Mouse (Mus musculus) heart, adult 2 months (tissue): Measurements from ENCODE around the gene Clec2d. TPM values are rescaled to one million over a fixed set of nuclear protein-coding genes. Genes with fewer than 3 reads are reported as not detected.
A peak's percentile ranks its signal among the peaks of the same experiment; 100 is the strongest.

Source experiments
- DNase-seq, 2 experiments: peaks; one replicate each; pipeline ENCODE4 v3.0.0; 2021
- H3K27ac ChIP-seq: fragments of 200-600 bp; 2 replicates; pipeline ENCODE4 v1.8.1; 2022
- H3K27me3 ChIP-seq: fragments of 200-500 bp; 2 replicates; pipeline ENCODE4 v1.6.1; 2012; ENCODE audit warnings: mild to moderate bottlenecking, low read length, inconsistent platforms, mixed read lengths; ENCODE audit not compliant: control insufficient read depth, insufficient read depth
- H3K36me3 ChIP-seq: fragments of 200-500 bp; 2 replicates; pipeline ENCODE4 v1.6.1; 2012; ENCODE audit warnings: low read length, inconsistent platforms; ENCODE audit not compliant: control insufficient read depth, insufficient read depth
- H3K4me1 ChIP-seq: fragments of 200-500 bp; 2 replicates; pipeline ENCODE4 v1.6.1; 2011; ENCODE audit warnings: low read length; ENCODE audit not compliant: control insufficient read depth, insufficient read depth
- H3K4me3 ChIP-seq: fragments of 200-600 bp; 2 replicates; pipeline ENCODE4 v1.8.1; 2022
- H3K79me2 ChIP-seq: fragments of 200-500 bp; replicated peaks from 2 replicates; pipeline ENCODE4 v1.6.1; 2012; ENCODE audit warnings: mild to moderate bottlenecking, inconsistent platforms, low read length, moderate library complexity, mixed read lengths; ENCODE audit not compliant: control insufficient read depth, insufficient read depth
- H3K9ac ChIP-seq: fragments of 200-500 bp; 2 replicates; pipeline ENCODE4 v1.6.1; 2012; ENCODE audit warnings: low read depth, mild to moderate bottlenecking, control low read depth, inconsistent platforms, low read length, mixed read lengths
- CTCF ChIP-seq: fragments of 200-600 bp; IDR thresholded peaks from 2 replicates; pipeline ENCODE4 v1.8.1; 2022; ENCODE audit warnings: antibody characterized with exemption, mild to moderate bottlenecking, moderate library complexity
- EP300 ChIP-seq: fragments of 200-500 bp; IDR thresholded peaks from 2 replicates; pipeline ENCODE4 v1.6.1; 2011; ENCODE audit warnings: low read depth, low read length, control low read depth; ENCODE audit not compliant: insufficient read depth
- POLR2A ChIP-seq: fragments of 200-500 bp; IDR thresholded peaks from 2 replicates; pipeline ENCODE4 v1.6.1; 2011; ENCODE audit warnings: mild to moderate bottlenecking, low read depth, low read length, control low read depth; ENCODE audit not compliant: insufficient read depth
- WGBS: fragments of 180-500 bp; shearing (Covaris S2); methylation state at CpG from one replicate; pipeline ENCODE4 v1.1.7; 2018; 5-methylcytosine and 5-hydroxymethylcytosine counted together
- intact Hi-C: fragments of 180-260 bp; cut with DNase I; formaldehyde crosslinking; loops from one replicate; pipeline ENCODE4 v1.15.1; 2025
- polyA plus RNA-seq: library from polyadenylated mRNA; depleted of rRNA; stranded (reverse); fragments of >200 nt; gene quantifications from 2 replicates; pipeline ENCODE4 v1.2.3, GENCODE M21; 2012
- total RNA-seq, 2 experiments: library from RNA; stranded (reverse); gene quantifications; 2 replicates each; pipeline ENCODE4 v1.2.3; 2021

Gene Clec2d
- total and polyA plus RNA-seq, 3 experiments = 28.7 to 40.7 (median 32.4) TPM

- H3K27ac ChIP-seq = peak overlapping the region; percentile 55; the same call in 1 of the 2 replicates
- no peaks in the 10 kb centered on the region for H3K79me2 ChIP-seq
- intact Hi-C loops = no loop called here
- no peak for DNase-seq
- TF ChIP-seq EP300 = no peak
- TF ChIP-seq CTCF = no peak
- no peak for TF ChIP-seq POLR2A
- H3K27me3 ChIP-seq = no peaks in the 10 kb centered on the region
- peaks cover 27% of the 10 kb centered on the region for H3K36me3 ChIP-seq
- no peak overlapping the region for H3K4me3 ChIP-seq
- H3K4me1 ChIP-seq = peaks cover 22% of the 10 kb centered on the region
- no peak overlapping the region for H3K9ac ChIP-seq
- 84% methylated on average over 2 of the region's 2 CpGs for WGBS
These were observed 44.7 kb downstream of the Clec2d start for GRCm38 (mm10) chr6:129225078-129225477.

GRCm38 (mm10) chr6:129228935-129229773 is 48.7 kb downstream of the Clec2d start:
- TF ChIP-seq POLR2A = no peak
- TF ChIP-seq EP300 = no peak
- TF ChIP-seq CTCF = no peak
- Histone ChIP-seq H3K4me3 (no peak overlapping the region), H3K27ac (peak overlapping the region; percentile 90), H3K27me3 (no peaks in the 10 kb centered on the region), H3K79me2 (no peaks in the 10 kb centered on the region; the same call in 1 of the 2 replicates), H3K4me1 (peaks cover 32% of the 10 kb centered on the region), H3K9ac (peak overlapping the region; percentile 38; the same call in 1 of the 2 replicates), H3K36me3 (peaks cover 46% of the 10 kb centered on the region)
- DNase-seq = no peak
- intact Hi-C loops = no loop called here
- 23% methylated on average over 3 of the region's 3 CpGs for WGBS

GRCm38 (mm10) chr6:129229774-129230578 is 49.6 kb downstream of the Clec2d start:
- H3K4me1 ChIP-seq = peaks cover 34% of the 10 kb centered on the region
- 0 out of 2 replicates have a peak, but pooled peaks have one; percentile 17 for TF ChIP-seq EP300
- TF ChIP-seq POLR2A = peak; percentile 47; the same call in 1 of the 2 replicates
- TF ChIP-seq CTCF = no peak
- DNase-seq = peak; percentile 69 to 85
- WGBS = 6% methylated on average over 3 of the region's 3 CpGs
- peaks cover 43% of the 10 kb centered on the region for H3K36me3 ChIP-seq
- H3K4me3 ChIP-seq = no peak overlapping the region
- intact Hi-C loops = loop anchor here (2.0 kb wide), 1 partner anchor 13 kb away; no protein-coding TSS in a partner anchor
- H3K27ac ChIP-seq = peak overlapping the region; percentile 90
- no peaks in the 10 kb centered on the region; the same call in 1 of the 2 replicates for H3K79me2 ChIP-seq
- no peaks in the 10 kb centered on the region for H3K27me3 ChIP-seq
- H3K9ac ChIP-seq = peak overlapping the region; percentile 38

GRCm38 (mm10) chr6:129232005-129232841 is 51.8 kb downstream of the Clec2d start:
- peak overlapping the region; percentile 90 for H3K27ac ChIP-seq
- WGBS = 50% methylated on average over 5 of the region's 5 CpGs
- intact Hi-C loops = no loop called here

GRCm38 (mm10) chr6:129232842-129233205 is 52.4 kb downstream of the Clec2d start:
- no peak for TF ChIP-seq CTCF
- peak; percentile 60; the same call in 1 of the 2 replicates for TF ChIP-seq POLR2A
- TF ChIP-seq EP300 = 0 out of 2 replicates have a peak, but pooled peaks have one; percentile 37
- no peak overlapping the region for H3K9ac ChIP-seq
- H3K36me3 ChIP-seq = peaks cover 52% of the 10 kb centered on the region
- H3K27me3 ChIP-seq = no peaks in the 10 kb centered on the region
- no peak overlapping the region for H3K4me3 ChIP-seq
- peak overlapping the region; percentile 90 for H3K27ac ChIP-seq
- WGBS = 34% methylated on average over 9 of the region's 9 CpGs
- peak in 1 of 2 experiments; percentile 71 for DNase-seq
- intact Hi-C loops = no loop called here
- H3K79me2 ChIP-seq = no peaks in the 10 kb centered on the region; the same call in 1 of the 2 replicates
- peaks cover 42% of the 10 kb centered on the region for H3K4me1 ChIP-seq

More at GRCm38 (mm10) chr6:129232005-129232841, 51.8 kb downstream of the Clec2d start:
- Histone ChIP-seq H3K79me2 (no peaks in the 10 kb centered on the region; the same call in 1 of the 2 replicates), H3K27me3 (no peaks in the 10 kb centered on the region), H3K4me3 (no peak overlapping the region), H3K9ac (no peak overlapping the region), H3K4me1 (peaks cover 42% of the 10 kb centered on the region), H3K36me3 (peaks cover 52% of the 10 kb centered on the region)
- DNase-seq = no peak
- no peak for TF ChIP-seq POLR2A
- no peak for TF ChIP-seq CTCF
- TF ChIP-seq EP300 = no peak
